Mouse (Mus musculus) erythroblast, adult 5-6 weeks (primary cell): ENCODE data around the gene Pop5. TPM values are rescaled to one million over a fixed set of nuclear protein-coding genes. Genes with fewer than 3 reads are reported as not detected.
A peak's percentile ranks its signal among the peaks of the same experiment; 100 is the strongest.

ENCODE experiments used
- ATAC-seq: replicated peaks from 2 replicates; pipeline ENCODE4 v1.8.0; 2016; ENCODE audit warnings: moderate number of reproducible peaks, mild to moderate bottlenecking, moderate TSS enrichment, inconsistent platforms; ENCODE audit not compliant: poor library complexity, low FRiP score, severe bottlenecking
- total RNA-seq, 2 experiments: library from RNA; stranded (forward) in 1 of 2; stranded (reverse) in 1 of 2; fragments of 150-400 nt in 1 of 2; fragments of 200-764, 138-1000 nt in 1 of 2; gene quantifications; 2 replicates each; pipeline versions ENCODE4 v1.2.3 to v1.2.4; 2015 to 2017; ENCODE audit warnings: low replicate concordance in 2 of 2

Gene Pop5
- total RNA-seq, 2 experiments from 2014 or later: 26.6 to 41.5 TPM

- no peak for ATAC-seq
Observed at GRCm38 (mm10) chr5:115212451-115212850, 23.2 kb upstream of the Pop5 start.

- no peak for ATAC-seq
Observed at GRCm38 (mm10) chr5:115212861-115213260, 22.8 kb upstream of the Pop5 start.

GRCm38 (mm10) chr5:115214864-115215263 lies 20.8 kb upstream of the Pop5 start:
- no peak for ATAC-seq

GRCm38 (mm10) chr5:115215273-115216185 lies 20.1 kb upstream of the Pop5 start:
- no peak for ATAC-seq

- no peak for ATAC-seq
Observed at GRCm38 (mm10) chr5:115217998-115218397, 17.6 kb upstream of the Pop5 start.

- no peak for ATAC-seq
Observed at GRCm38 (mm10) chr5:115220931-115221640, 14.6 kb upstream of the Pop5 start.

GRCm38 (mm10) chr5:115222485-115222884 lies 13.2 kb upstream of the Pop5 start:
- no peak for ATAC-seq

- ATAC-seq: no peak
Observed at GRCm38 (mm10) chr5:115230830-115231551, 4.6 kb upstream of the Pop5 start.

GRCm38 (mm10) chr5:115231552-115232120 lies 4.0 kb upstream of the Pop5 start:
- ATAC-seq: no peak

- no peak for ATAC-seq
Observed at GRCm38 (mm10) chr5:115232516-115232915, 3.1 kb upstream of the Pop5 start.

GRCm38 (mm10) chr5:115233031-115233780 lies 2.4 kb upstream of the Pop5 start:
- ATAC-seq: no peak

GRCm38 (mm10) chr5:115234519-115234918 lies 1.1 kb upstream of the Pop5 start:
- ATAC-seq: no peak

- ATAC-seq: 0 out of 2 replicates have a peak, but pooled peaks have one; percentile 1
Observed at GRCm38 (mm10) chr5:115235323-115235771, 289 bp upstream of the Pop5 start.

- peak; percentile 87 for ATAC-seq
Observed at GRCm38 (mm10) chr5:115237803-115238728, 2.4 kb downstream of the Pop5 start.

GRCm38 (mm10) chr5:115238729-115239195 lies 3.1 kb downstream of the Pop5 start:
- ATAC-seq: no peak

- ATAC-seq: no peak
Observed at GRCm38 (mm10) chr5:115240191-115240590, 4.6 kb downstream of the Pop5 start.

- ATAC-seq: no peak
Observed at GRCm38 (mm10) chr5:115255472-115255871, 19.8 kb downstream of the Pop5 start.
